Mouse (Mus musculus) lung, embryonic 16.5 days (tissue): ENCODE measurements around the gene Cep89. TPM values are rescaled to one million over a fixed set of nuclear protein-coding genes. Genes with fewer than 3 reads are reported as not detected.
A peak's percentile ranks its signal among the peaks of the same experiment; 100 is the strongest.

Source experiments
- ATAC-seq: fragments of 200-750 bp; cut with Nextera tagmentation; 2 replicates; pipeline ENCODE4 v1.8.0; 2017; ENCODE audit warnings: low read depth, mild to moderate bottlenecking, moderate library complexity
- H3K27ac ChIP-seq: fragments of 300-500 bp; sonication (generic); 2 replicates; pipeline ENCODE4 v1.5.1; 2014; ENCODE audit warnings: mild to moderate bottlenecking, control low read depth, low read length
- H3K27me3 ChIP-seq: fragments of 300-500 bp; sonication (generic); 2 replicates; pipeline ENCODE4 v1.6.1; 2014; ENCODE audit warnings: low read depth, low read length, mixed read lengths; ENCODE audit not compliant: control insufficient read depth, insufficient read depth
- H3K36me3 ChIP-seq: fragments of 300-500 bp; sonication (generic); 2 replicates; pipeline ENCODE4 v1.6.1; 2014; ENCODE audit warnings: low read length; ENCODE audit not compliant: control insufficient read depth, insufficient read depth
- H3K4me1 ChIP-seq: fragments of 300-500 bp; sonication (generic); replicated peaks from 2 replicates; pipeline ENCODE4 v1.6.1; 2014; ENCODE audit warnings: low read length, mixed read lengths; ENCODE audit not compliant: control insufficient read depth, insufficient read depth
- H3K4me2 ChIP-seq: fragments of 300-500 bp; sonication (generic); 2 replicates; pipeline ENCODE4 v1.6.1; 2014; ENCODE audit warnings: low read depth, low read length, control low read depth
- H3K4me3 ChIP-seq: fragments of 300-500 bp; sonication (generic); 2 replicates; pipeline ENCODE4 v1.5.1; 2014; ENCODE audit warnings: mild to moderate bottlenecking, low read length, control low read depth
- H3K9ac ChIP-seq: fragments of 300-500 bp; sonication (generic); 2 replicates; pipeline ENCODE4 v1.6.1; 2014; ENCODE audit warnings: low read length, control low read depth
- H3K9me3 ChIP-seq: fragments of 300-500 bp; sonication (generic); 2 replicates; pipeline ENCODE4 v1.6.1; 2016; ENCODE audit warnings: low read length; ENCODE audit not compliant: control insufficient read depth
- WGBS: fragments of 180-500 bp; shearing (Covaris S2); extraction: QIAGEN DNeasy Blood & Tissue Kit; methylation state at CpG from one replicate; pipeline ENCODE4 v1.1.7; 2014; 5-methylcytosine and 5-hydroxymethylcytosine counted together
- polyA plus RNA-seq: library from polyadenylated mRNA; unstranded; fragments of >200 nt; fragmentation: Nextera tagmentation; extraction: Ambion mirVana; gene quantifications from 2 replicates; pipeline ENCODE4 v1.2.1, GENCODE M21; 2015

Gene Cep89
- polyA plus RNA-seq, 1 experiment from 2014 or later = 54.4 TPM

DNA sequence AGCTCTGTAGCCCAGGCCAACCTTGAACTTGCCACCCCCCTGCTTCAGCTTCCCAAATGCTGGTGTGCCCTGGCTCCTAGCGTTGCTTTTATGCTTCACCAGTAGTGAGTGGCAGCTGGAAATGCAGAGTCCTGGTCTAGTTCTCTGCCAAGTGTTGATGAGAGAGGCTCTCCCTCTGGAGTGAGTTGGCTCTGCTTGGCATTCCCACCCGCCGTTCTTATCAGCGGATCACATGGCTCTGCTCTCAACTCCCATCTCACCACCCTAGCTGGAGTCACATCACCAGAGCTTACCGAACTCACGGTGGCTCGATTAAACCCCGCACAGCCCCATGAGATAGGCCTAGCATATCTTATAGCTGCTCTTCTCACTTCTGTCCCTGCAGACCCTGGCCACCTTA, 16.5 kb upstream of the Cep89 start:
- no peaks in the 10 kb centered on the region for H3K36me3 ChIP-seq
- H3K4me3 ChIP-seq = no peak overlapping the region
- no peak overlapping the region for H3K27ac ChIP-seq
- no peak for ATAC-seq
- no peaks in the 10 kb centered on the region for H3K27me3 ChIP-seq
- 71% methylated on average over 8 of the region's 8 CpGs for WGBS
- no peak overlapping the region for H3K4me2 ChIP-seq
- H3K4me1 ChIP-seq = no peaks in the 10 kb centered on the region
- no peak overlapping the region for H3K9ac ChIP-seq
- no peaks in the 10 kb centered on the region for H3K9me3 ChIP-seq

- no peak overlapping the region for H3K4me2 ChIP-seq
- H3K27me3 ChIP-seq = no peaks in the 10 kb centered on the region
- no peaks in the 10 kb centered on the region for H3K36me3 ChIP-seq
- no peaks in the 10 kb centered on the region for H3K4me1 ChIP-seq
- H3K9me3 ChIP-seq = no peaks in the 10 kb centered on the region
- H3K27ac ChIP-seq = no peak overlapping the region
- no peak overlapping the region for H3K9ac ChIP-seq
- no peak overlapping the region for H3K4me3 ChIP-seq
- no peak for ATAC-seq
- 62% methylated on average over 14 of the region's 16 CpGs for WGBS
These were observed 15.0 kb upstream of the Cep89 start for GRCm38 (mm10) chr7:35381861-35382260.

GRCm38 (mm10) chr7:35382706-35383353, 14.0 kb upstream of the Cep89 start:
- Histone ChIP-seq H3K4me1 (no peaks in the 10 kb centered on the region), H3K36me3 (no peaks in the 10 kb centered on the region), H3K9me3 (no peaks in the 10 kb centered on the region), H3K4me2 (no peak overlapping the region), H3K27me3 (no peaks in the 10 kb centered on the region), H3K9ac (no peak overlapping the region), H3K4me3 (no peak overlapping the region), H3K27ac (no peak overlapping the region)
- 20% methylated on average over 2 of the region's 2 CpGs for WGBS
- ATAC-seq = no peak

DNA sequence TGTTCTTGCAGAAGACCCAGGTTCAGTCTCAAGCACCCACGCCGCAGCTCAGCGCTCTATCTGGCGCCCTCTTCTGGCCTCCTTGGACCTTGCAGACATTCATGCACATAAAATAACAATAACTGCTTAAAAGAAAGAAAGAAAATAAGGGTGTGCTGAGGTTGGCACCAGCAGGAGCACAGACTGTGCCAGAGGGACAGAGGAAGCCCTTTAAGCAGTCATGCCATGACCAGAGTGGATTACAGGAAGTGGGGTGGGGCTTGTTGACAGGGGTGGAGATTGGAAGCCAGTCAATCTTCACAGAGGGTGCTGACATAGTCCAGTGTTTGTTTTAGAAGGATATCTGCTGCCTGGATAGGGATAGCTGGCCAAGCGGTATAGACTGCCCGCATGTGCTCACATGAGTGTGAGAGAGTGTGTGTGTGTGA, 10.3 kb upstream of the Cep89 start:
- Histone ChIP-seq H3K4me2 (no peak overlapping the region), H3K27me3 (no peaks in the 10 kb centered on the region), H3K4me3 (no peak overlapping the region), H3K27ac (no peak overlapping the region), H3K36me3 (no peaks in the 10 kb centered on the region), H3K9ac (no peak overlapping the region), H3K4me1 (no peaks in the 10 kb centered on the region), H3K9me3 (no peaks in the 10 kb centered on the region)
- ATAC-seq = peak; percentile 72
- WGBS = 48% methylated on average over 6 of the region's 6 CpGs

DNA sequence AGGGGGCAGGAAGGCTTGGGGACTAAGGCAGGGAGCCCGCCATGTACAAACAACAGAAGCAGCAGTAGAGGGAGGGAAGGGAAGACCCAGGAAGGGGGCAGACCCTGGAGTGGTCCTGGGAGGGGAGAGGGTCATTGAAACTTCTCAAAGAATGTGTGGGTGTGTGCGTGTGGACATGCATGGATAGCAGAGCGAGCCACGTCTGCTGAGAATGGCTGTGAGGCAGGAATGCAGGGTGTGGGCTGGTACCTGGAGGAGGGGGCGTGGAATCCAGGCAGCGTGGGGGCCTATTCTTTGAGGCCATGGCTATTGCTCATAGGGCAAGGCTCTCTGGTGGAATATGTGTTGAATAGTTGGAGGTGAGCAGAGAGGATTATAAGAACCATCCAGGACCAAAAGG, 8.1 kb upstream of the Cep89 start:
- Histone ChIP-seq H3K9me3 (no peaks in the 10 kb centered on the region), H3K36me3 (0 out of 2 replicates have a peak, but pooled peaks cover 3% of the 10 kb centered on the region), H3K27ac (peak overlapping the region; percentile 34; the same call in 1 of the 2 replicates), H3K27me3 (no peaks in the 10 kb centered on the region), H3K9ac (no peak overlapping the region), H3K4me3 (no peak overlapping the region), H3K4me1 (no peaks in the 10 kb centered on the region), H3K4me2 (no peak overlapping the region)
- peak; percentile 72 for ATAC-seq
- WGBS = 42% methylated on average over 6 of the region's 6 CpGs

DNA sequence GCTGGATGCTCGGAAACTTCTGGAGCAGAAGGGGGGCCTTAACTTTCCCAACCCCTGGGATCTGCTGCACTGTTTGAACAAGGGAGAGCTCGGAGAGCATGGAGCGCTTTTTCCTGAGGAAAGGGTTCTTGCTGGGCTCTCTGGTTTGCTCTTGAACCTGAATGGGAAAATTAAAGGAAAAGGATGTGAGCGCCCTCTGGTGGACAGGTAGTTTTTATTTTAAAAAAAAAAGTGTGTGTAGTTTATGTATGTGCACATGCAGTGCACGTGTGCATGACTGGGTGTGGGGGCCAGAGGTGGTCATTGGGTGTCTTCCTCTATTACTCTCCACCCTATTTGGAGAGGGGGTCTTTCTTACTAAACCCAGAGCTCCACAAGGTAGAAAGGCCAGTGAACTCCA, 3.9 kb upstream of the Cep89 start:
- H3K27ac ChIP-seq = no peak overlapping the region
- ATAC-seq = no peak
- 45% methylated on average over 5 of the region's 5 CpGs for WGBS
- peaks cover 5% of the 10 kb centered on the region; the same call in 1 of the 2 replicates for H3K36me3 ChIP-seq
- no peaks in the 10 kb centered on the region for H3K27me3 ChIP-seq
- no peak overlapping the region for H3K9ac ChIP-seq
- peaks cover 13% of the 10 kb centered on the region for H3K4me1 ChIP-seq
- H3K4me2 ChIP-seq = no peak overlapping the region
- no peak overlapping the region for H3K4me3 ChIP-seq
- no peaks in the 10 kb centered on the region for H3K9me3 ChIP-seq

GRCm38 (mm10) chr7:35395734-35396456, 940 bp upstream of the Cep89 start:
- Histone ChIP-seq H3K4me1 (peaks cover 16% of the 10 kb centered on the region), H3K9ac (peak overlapping the region; percentile 63), H3K36me3 (peaks cover 17% of the 10 kb centered on the region), H3K27me3 (no peaks in the 10 kb centered on the region), H3K4me2 (peak overlapping the region; percentile 79), H3K27ac (no peak overlapping the region), H3K9me3 (no peaks in the 10 kb centered on the region), H3K4me3 (peak overlapping the region; percentile 62)
- 10% methylated on average over 17 of the region's 17 CpGs for WGBS
- peak; percentile 2; the same call in 1 of the 2 replicates for ATAC-seq

DNA sequence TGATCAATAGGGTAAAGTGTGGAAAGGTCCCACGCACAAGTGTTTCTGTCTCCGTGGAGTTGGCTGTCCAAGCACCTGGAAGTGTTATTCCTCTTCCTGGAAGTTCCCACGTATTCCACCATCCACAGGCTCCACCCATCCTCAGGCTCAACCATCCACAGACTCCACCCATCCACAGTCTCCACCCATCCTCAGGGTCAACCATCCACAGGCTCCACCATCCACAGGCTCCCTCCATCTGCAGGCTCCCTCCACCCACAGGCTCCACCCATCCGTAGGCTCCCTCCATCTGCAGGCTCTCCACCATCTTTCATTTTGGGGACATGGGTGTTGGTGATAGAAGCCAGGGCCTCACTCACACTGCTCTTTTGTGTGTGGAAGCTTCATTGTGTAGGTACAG, 4.3 kb downstream of the Cep89 start:
- Histone ChIP-seq H3K27ac (no peak overlapping the region), H3K36me3 (peaks cover 40% of the 10 kb centered on the region), H3K9ac (no peak overlapping the region), H3K4me2 (no peak overlapping the region), H3K27me3 (no peaks in the 10 kb centered on the region), H3K4me3 (no peak overlapping the region), H3K4me1 (peaks cover 10% of the 10 kb centered on the region), H3K9me3 (no peaks in the 10 kb centered on the region)
- WGBS = 83% methylated on average over 4 of the region's 4 CpGs
- no peak for ATAC-seq

GRCm38 (mm10) chr7:35415226-35415625, 18.4 kb downstream of the Cep89 start:
- Histone ChIP-seq H3K4me1 (no peaks in the 10 kb centered on the region), H3K4me2 (no peak overlapping the region), H3K9ac (no peak overlapping the region), H3K36me3 (peaks cover 35% of the 10 kb centered on the region), H3K27me3 (no peaks in the 10 kb centered on the region), H3K27ac (no peak overlapping the region), H3K9me3 (no peaks in the 10 kb centered on the region), H3K4me3 (no peak overlapping the region)
- 51% methylated on average over 5 of the region's 5 CpGs for WGBS
- ATAC-seq = peak; percentile 38; the same call in 1 of the 2 replicates
